Mouse (Mus musculus) left cerebral cortex, postnatal 14 days (tissue): Measurements from ENCODE around the gene Sorbs2. TPM values are rescaled to one million over a fixed set of nuclear protein-coding genes. Genes with fewer than 3 reads are reported as not detected.
A peak's percentile ranks its signal among the peaks of the same experiment; 100 is the strongest.

ENCODE experiments used
- DNase-seq, 2 experiments: peaks; one replicate each; pipeline ENCODE4 v3.0.0; 2021 to 2022; ENCODE audit warnings: low spot score in 2 of 2, mixed read lengths in 1 of 2
- intact Hi-C: fragments of 180-260 bp; cut with DNase I; formaldehyde crosslinking; loops from one replicate; pipeline ENCODE4 v1.15.1; 2025
- total RNA-seq, 2 experiments: library from RNA; stranded (reverse); gene quantifications; 2 replicates each; pipeline ENCODE4 v1.2.3; 2021

Sorbs2 gene
- total RNA-seq, 2 experiments from 2014 or later = 258 to 338 TPM

- intact Hi-C loops = loop anchor here (5.0 kb wide), 1 partner anchor 68 kb away; no protein-coding TSS in a partner anchor
- peak; percentile 75 to 84 for DNase-seq
These were observed 51.7 kb downstream of the Sorbs2 start for GRCm38 (mm10) chr8:45559176-45559820.

- intact Hi-C loops = no loop called here
- DNase-seq = no peak
These were observed 57.6 kb downstream of the Sorbs2 start for GRCm38 (mm10) chr8:45565189-45565588.

GRCm38 (mm10) chr8:45570117-45570516 lies 62.5 kb downstream of the Sorbs2 start:
- DNase-seq = no peak
- intact Hi-C loops = no loop called here

GRCm38 (mm10) chr8:45579714-45580543 lies 72.3 kb downstream of the Sorbs2 start:
- DNase-seq = no peak
- intact Hi-C loops = no loop called here

- no peak for DNase-seq
These were observed 72.9 kb downstream of the Sorbs2 start for GRCm38 (mm10) chr8:45580544-45580866.

GRCm38 (mm10) chr8:45583856-45584255 lies 76.3 kb downstream of the Sorbs2 start:
- DNase-seq = no peak
- intact Hi-C loops = no loop called here

More at GRCm38 (mm10) chr8:45580544-45580866, 72.9 kb downstream of the Sorbs2 start:
- intact Hi-C loops = no loop called here

- intact Hi-C loops = no loop called here
- DNase-seq = no peak
These were observed 76.9 kb downstream of the Sorbs2 start for GRCm38 (mm10) chr8:45584390-45585052.

- DNase-seq = no peak
- intact Hi-C loops = no loop called here
These were observed 77.6 kb downstream of the Sorbs2 start for GRCm38 (mm10) chr8:45585158-45585557.

GRCm38 (mm10) chr8:45587011-45587410 lies 79.4 kb downstream of the Sorbs2 start:
- DNase-seq = no peak
- intact Hi-C loops = no loop called here

GRCm38 (mm10) chr8:45591888-45592287 lies 84.3 kb downstream of the Sorbs2 start:
- no peak for DNase-seq
- intact Hi-C loops = no loop called here

GRCm38 (mm10) chr8:45593711-45594110 lies 86.1 kb downstream of the Sorbs2 start:
- DNase-seq = peak; percentile 69 to 74

GRCm38 (mm10) chr8:45595983-45596382 lies 88.4 kb downstream of the Sorbs2 start:
- intact Hi-C loops = no loop called here
- no peak for DNase-seq

More at GRCm38 (mm10) chr8:45593711-45594110, 86.1 kb downstream of the Sorbs2 start:
- intact Hi-C loops = no loop called here

GRCm38 (mm10) chr8:45596591-45596990 lies 89.0 kb downstream of the Sorbs2 start:
- intact Hi-C loops = no loop called here
- DNase-seq = no peak

- intact Hi-C loops = no loop called here
- no peak for DNase-seq
These were observed 90.2 kb downstream of the Sorbs2 start for GRCm38 (mm10) chr8:45597631-45598420.

- intact Hi-C loops = no loop called here
- no peak for DNase-seq
These were observed 91.3 kb downstream of the Sorbs2 start for GRCm38 (mm10) chr8:45598883-45599282.

- DNase-seq = no peak
- intact Hi-C loops = no loop called here
These were observed 94.4 kb downstream of the Sorbs2 start for GRCm38 (mm10) chr8:45602019-45602418.

GRCm38 (mm10) chr8:45605419-45605818 lies 97.8 kb downstream of the Sorbs2 start:
- intact Hi-C loops = no loop called here
- DNase-seq = peak in 1 of 2 experiments; percentile 34

- no peak for DNase-seq
- intact Hi-C loops = no loop called here
These were observed 99.4 kb downstream of the Sorbs2 start for GRCm38 (mm10) chr8:45607012-45607411.

- no peak for DNase-seq
- intact Hi-C loops = no loop called here
These were observed 100.8 kb downstream of the Sorbs2 start for GRCm38 (mm10) chr8:45608413-45608812.
